Mouse (Mus musculus) heart, postnatal 0 days (tissue): Measurements from ENCODE around the gene Ccr8. TPM values are rescaled to one million over a fixed set of nuclear protein-coding genes. Genes with fewer than 3 reads are reported as not detected.
"Not testable (repeated sequence)": the region's sequence is repeated elsewhere in the genome, so short reads cannot be mapped to it uniquely, and the experiment has no call there.

Experiments used
- ATAC-seq: fragments of 200-750 bp; cut with Nextera tagmentation; 2 replicates; pipeline ENCODE4 v1.8.0; 2017; ENCODE audit warnings: low read depth, moderate number of reproducible peaks, moderate library complexity; ENCODE audit not compliant: insufficient read depth
- DNase-seq: peaks from one replicate; pipeline ENCODE4 v3.0.0-alpha.2; 2016; ENCODE audit warnings: low spot score
- H3K27ac ChIP-seq: fragments of 300-500 bp; sonication (generic); 2 replicates; pipeline ENCODE4 v1.5.1; 2014; ENCODE audit warnings: low read depth, mild to moderate bottlenecking
- H3K27me3 ChIP-seq: fragments of 300-500 bp; sonication (generic); 2 replicates; pipeline ENCODE4 v1.6.1; 2014; ENCODE audit warnings: low read length, mixed read lengths; ENCODE audit not compliant: control insufficient read depth, insufficient read depth
- H3K36me3 ChIP-seq: fragments of 300-500 bp; sonication (generic); replicated peaks from 2 replicates; pipeline ENCODE4 v1.6.1; 2014; ENCODE audit warnings: low read length, mixed read lengths; ENCODE audit not compliant: control insufficient read depth, insufficient read depth
- H3K4me1 ChIP-seq: fragments of 300-500 bp; sonication (generic); 2 replicates; pipeline ENCODE4 v1.6.1; 2014; ENCODE audit warnings: antibody characterized with exemption; ENCODE audit not compliant: control insufficient read depth, insufficient read depth
- H3K4me2 ChIP-seq: fragments of 300-500 bp; sonication (generic); 2 replicates; pipeline ENCODE4 v1.6.1; 2014; ENCODE audit warnings: low read depth, mild to moderate bottlenecking, low read length, moderate library complexity
- H3K4me3 ChIP-seq: fragments of 300-500 bp; sonication (generic); 2 replicates; pipeline ENCODE4 v1.5.1; 2014; ENCODE audit warnings: low read depth, low read length
- H3K9ac ChIP-seq: fragments of 300-500 bp; sonication (generic); replicated peaks from 2 replicates; pipeline ENCODE4 v1.6.1; 2014; ENCODE audit warnings: low read depth, low read length, mixed read lengths
- H3K9me3 ChIP-seq: fragments of 300-500 bp; sonication (generic); replicated peaks from 2 replicates; pipeline ENCODE4 v1.6.1; 2016; ENCODE audit warnings: low read length; ENCODE audit not compliant: control insufficient read depth
- CTCF ChIP-seq: IDR thresholded peaks from 2 replicates; pipeline ENCODE4 v1.5.1; 2016; ENCODE audit warnings: antibody characterized with exemption, control low read depth, low read depth
- EP300 ChIP-seq: IDR thresholded peaks from 2 replicates; pipeline ENCODE4 v1.6.1; 2016; ENCODE audit warnings: antibody characterized with exemption, low read depth
- WGBS: fragments of 180-500 bp; shearing (Covaris S2); extraction: QIAGEN DNeasy Blood & Tissue Kit; methylation state at CpG from one replicate; pipeline ENCODE4 v1.1.7; 2014; 5-methylcytosine and 5-hydroxymethylcytosine counted together
- polyA plus RNA-seq: library from polyadenylated mRNA; unstranded; fragments of >200 nt; fragmentation: Nextera tagmentation; extraction: Ambion mirVana; gene quantifications from 2 replicates; pipeline ENCODE4 v1.2.1, GENCODE M21; 2015
- total RNA-seq: library from RNA; depleted of rRNA; stranded (reverse); fragments of >200 nt; gene quantifications from 2 replicates; pipeline ENCODE4 v1.2.3, GENCODE M21; 2014; ENCODE audit warnings: low replicate concordance

The Ccr8 gene
- total and polyA plus RNA-seq, 2 experiments from 2014 or later = not detected

DNA sequence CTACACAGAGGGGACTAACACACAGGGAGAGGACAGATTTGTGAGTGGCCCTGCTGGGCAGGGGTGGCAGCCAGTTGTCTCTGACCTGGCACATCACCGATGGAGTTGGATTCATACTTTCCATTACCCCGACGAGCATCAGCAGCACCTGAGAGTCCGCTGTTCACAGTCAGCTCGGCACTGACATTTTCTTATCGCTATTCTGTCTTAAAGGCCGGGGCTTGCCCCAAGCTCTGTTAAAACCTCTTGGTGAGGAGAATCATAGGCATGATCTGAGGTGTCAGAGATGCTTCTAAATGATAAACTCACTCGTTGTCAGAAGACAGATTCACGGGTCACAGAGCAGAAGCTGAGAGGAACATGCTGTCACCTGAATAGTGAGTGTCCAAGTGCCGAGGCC, 828 bp upstream of the Ccr8 start:
- TF ChIP-seq EP300 (no peak), CTCF (no peak)
- 59% methylated on average over 10 of the region's 10 CpGs for WGBS
- ATAC-seq (no peak), DNase-seq (no peak)
- H3K27ac ChIP-seq = no peak overlapping the region
- H3K4me2 ChIP-seq = no peak overlapping the region
- H3K36me3 ChIP-seq = no peaks in the 10 kb centered on the region
- H3K4me1 ChIP-seq = no peaks in the 10 kb centered on the region
- no peaks in the 10 kb centered on the region for H3K9me3 ChIP-seq
- H3K27me3 ChIP-seq = no peaks in the 10 kb centered on the region
- no peak overlapping the region for H3K4me3 ChIP-seq
- H3K9ac ChIP-seq = no peak overlapping the region

DNA sequence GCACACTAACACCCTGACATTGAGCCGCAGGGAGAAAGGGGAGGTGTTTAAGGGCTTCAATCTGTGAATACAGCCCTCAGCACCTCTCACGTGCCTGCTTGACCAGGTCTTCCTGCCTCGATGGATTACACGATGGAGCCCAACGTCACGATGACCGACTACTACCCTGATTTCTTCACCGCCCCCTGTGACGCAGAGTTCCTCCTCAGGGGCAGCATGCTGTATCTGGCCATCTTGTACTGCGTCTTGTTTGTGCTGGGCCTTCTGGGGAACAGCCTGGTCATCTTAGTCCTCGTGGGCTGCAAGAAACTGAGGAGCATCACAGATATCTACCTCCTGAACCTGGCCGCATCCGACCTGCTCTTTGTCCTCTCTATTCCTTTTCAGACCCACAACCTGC, 1.8 kb downstream of the Ccr8 start:
- no peaks in the 10 kb centered on the region for H3K36me3 ChIP-seq
- no peak overlapping the region for H3K27ac ChIP-seq
- H3K4me1 ChIP-seq = no peaks in the 10 kb centered on the region
- DNase-seq = no peak
- H3K4me2 ChIP-seq = no peak overlapping the region
- H3K4me3 ChIP-seq = no peak overlapping the region
- H3K9ac ChIP-seq = no peak overlapping the region
- 75% methylated on average over 13 of the region's 13 CpGs for WGBS
- H3K9me3 ChIP-seq = no peaks in the 10 kb centered on the region
- TF ChIP-seq EP300 (no peak), CTCF (no peak)
- no peak for ATAC-seq
- no peaks in the 10 kb centered on the region for H3K27me3 ChIP-seq

DNA sequence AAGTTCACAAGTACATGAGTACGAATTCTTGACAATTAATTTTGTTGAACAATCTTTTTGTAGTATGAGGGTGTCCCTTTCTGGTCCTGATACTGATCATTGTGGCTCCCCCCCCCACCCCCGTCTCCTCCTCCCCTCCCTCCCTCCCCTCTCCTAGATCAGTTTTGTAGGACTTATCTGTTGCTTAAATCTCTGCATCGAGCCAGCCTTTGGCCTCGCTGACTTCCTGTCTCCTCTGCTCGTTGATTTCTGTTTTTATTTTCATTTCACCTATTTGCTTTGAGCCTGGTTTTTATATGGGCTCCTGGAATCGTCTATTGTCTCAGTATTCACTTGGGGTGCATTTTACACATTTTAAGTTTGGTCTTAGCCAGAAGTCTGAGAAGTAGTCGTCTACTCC, 4.0 kb downstream of the Ccr8 start:
- H3K4me2 ChIP-seq = no peak overlapping the region
- DNase-seq = no peak
- no peaks in the 10 kb centered on the region for H3K27me3 ChIP-seq
- no peak for ATAC-seq
- H3K4me3 ChIP-seq = no peak overlapping the region
- WGBS = 50% methylated on average over 7 of the region's 7 CpGs
- no peaks in the 10 kb centered on the region for H3K4me1 ChIP-seq
- no peaks in the 10 kb centered on the region for H3K36me3 ChIP-seq
- TF ChIP-seq EP300 (no peak), CTCF (no peak)
- H3K9ac ChIP-seq = no peak overlapping the region
- H3K9me3 ChIP-seq = no peaks in the 10 kb centered on the region
- H3K27ac ChIP-seq = no peak overlapping the region

DNA sequence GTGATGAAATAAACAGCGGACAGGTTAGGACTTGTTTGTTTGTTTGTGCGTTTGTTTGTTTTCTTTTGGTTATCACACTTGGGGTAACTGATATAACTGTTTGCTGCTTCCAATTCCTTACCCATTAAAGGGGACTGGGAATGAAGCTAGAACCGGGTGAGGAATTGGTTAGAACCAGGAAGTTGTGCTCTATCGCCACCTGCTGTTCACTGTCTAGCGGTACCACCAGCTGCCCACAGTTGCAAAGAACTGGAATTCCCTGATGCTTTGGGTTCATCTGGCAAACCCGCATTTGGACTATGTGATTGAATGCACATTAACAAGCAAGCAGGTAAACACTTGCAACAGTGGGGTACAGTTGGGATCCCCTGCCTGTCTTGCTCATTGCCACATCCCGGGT, 6.8 kb downstream of the Ccr8 start:
- ATAC-seq (peak; percentile 64; the same call in 1 of the 2 replicates), DNase-seq (peak; percentile 69)
- H3K4me3 ChIP-seq = no peak overlapping the region
- WGBS = 18% methylated on average over 7 of the region's 7 CpGs
- H3K9me3 ChIP-seq = no peaks in the 10 kb centered on the region
- no peak overlapping the region for H3K4me2 ChIP-seq
- H3K27me3 ChIP-seq = no peaks in the 10 kb centered on the region
- H3K27ac ChIP-seq = no peak overlapping the region
- no peak overlapping the region for H3K9ac ChIP-seq
- no peaks in the 10 kb centered on the region for H3K4me1 ChIP-seq
- TF ChIP-seq EP300 = no peak
- peak; percentile 78 for TF ChIP-seq CTCF
- no peaks in the 10 kb centered on the region for H3K36me3 ChIP-seq

DNA sequence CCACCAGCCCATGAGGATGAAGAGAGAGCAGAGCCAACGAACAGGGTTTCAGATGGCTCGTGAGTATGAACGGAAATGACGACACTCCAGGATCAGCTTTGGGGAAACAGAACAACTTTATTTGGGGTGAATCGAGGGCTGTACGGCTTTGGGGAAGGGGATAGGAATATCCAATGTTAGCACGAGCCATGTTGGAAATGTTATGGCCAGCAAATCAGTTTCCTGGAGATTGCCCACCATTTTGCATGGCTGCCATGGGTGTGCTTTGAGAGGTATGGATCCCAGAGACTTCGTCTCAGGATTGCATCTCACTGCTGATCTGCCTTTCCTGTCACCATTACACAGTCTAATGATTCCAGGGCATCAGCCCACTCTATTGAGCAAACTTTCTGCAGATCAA, 7.4 kb downstream of the Ccr8 start:
- no peaks in the 10 kb centered on the region for H3K27me3 ChIP-seq
- 74% methylated on average over 8 of the region's 8 CpGs for WGBS

DNA sequence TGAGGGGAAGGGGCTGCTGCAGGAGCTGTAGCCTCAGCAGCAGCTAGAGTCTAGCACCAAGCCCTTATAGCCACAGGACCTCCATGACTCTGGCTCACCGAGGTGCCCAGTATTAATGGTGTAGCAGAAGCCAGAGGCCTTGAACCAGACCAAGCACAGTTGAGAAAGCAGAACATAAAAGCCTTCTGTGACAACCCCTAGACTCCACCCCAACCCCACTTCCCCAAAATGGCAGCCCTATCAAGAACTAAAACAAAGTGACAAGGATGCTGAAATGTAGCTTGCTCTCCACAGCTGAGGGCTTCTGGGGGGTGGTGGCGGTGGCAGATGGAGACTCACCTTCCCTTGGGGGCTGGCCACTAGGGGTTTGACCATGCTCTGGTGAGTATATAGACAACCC, 9.3 kb downstream of the Ccr8 start:
- no peak overlapping the region for H3K4me3 ChIP-seq
- H3K4me2 ChIP-seq = no peak overlapping the region
- H3K27me3 ChIP-seq = no peaks in the 10 kb centered on the region
- ATAC-seq (no peak), DNase-seq (no peak)
- no peaks in the 10 kb centered on the region for H3K9me3 ChIP-seq
- TF ChIP-seq EP300 (no peak), CTCF (no peak)
- 95% methylated on average over 2 of the region's 2 CpGs for WGBS
- no peaks in the 10 kb centered on the region for H3K4me1 ChIP-seq
- no peak overlapping the region for H3K9ac ChIP-seq
- H3K36me3 ChIP-seq = no peaks in the 10 kb centered on the region
- no peak overlapping the region for H3K27ac ChIP-seq

More for the DNA sequence above, 7.4 kb downstream of the Ccr8 start:
- H3K9me3 ChIP-seq = no peaks in the 10 kb centered on the region
- H3K4me2 ChIP-seq = no peak overlapping the region
- H3K27ac ChIP-seq = no peak overlapping the region
- no peak for ATAC-seq
- TF ChIP-seq CTCF (no peak), EP300 (no peak)
- no peaks in the 10 kb centered on the region for H3K36me3 ChIP-seq
- H3K9ac ChIP-seq = no peak overlapping the region
- no peak for DNase-seq
- H3K4me3 ChIP-seq = no peak overlapping the region
- H3K4me1 ChIP-seq = no peaks in the 10 kb centered on the region

DNA sequence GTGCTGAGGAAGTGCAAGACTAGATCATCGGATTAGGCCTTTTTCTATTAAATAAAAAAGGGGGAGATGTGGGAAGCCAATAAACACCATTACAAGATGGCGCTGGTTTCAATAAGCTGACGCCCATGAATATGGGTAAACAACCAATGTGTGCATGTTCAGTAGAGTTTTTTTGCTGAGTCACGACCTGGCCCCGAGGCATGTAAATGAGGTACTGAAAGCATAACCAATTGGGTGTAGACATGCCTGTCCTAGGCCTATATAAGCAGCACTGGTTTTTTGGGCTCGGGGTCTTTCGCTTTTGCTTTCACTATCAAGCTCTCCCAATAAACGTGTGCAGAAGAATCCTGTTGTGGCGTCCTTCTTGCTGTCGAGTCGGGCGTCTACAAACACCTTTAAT, 17.0 kb downstream of the Ccr8 start:
- not testable (repeated sequence) for H3K36me3 ChIP-seq, H3K4me2 ChIP-seq, ATAC-seq, H3K9ac ChIP-seq, H3K27ac ChIP-seq, H3K9me3 ChIP-seq, H3K27me3 ChIP-seq, H3K4me3 ChIP-seq, H3K4me1 ChIP-seq, DNase-seq
- WGBS = 84% methylated on average over 12 of the region's 12 CpGs
